Mouse (Mus musculus): Measurements from ENCODE around the gene Gprasp2. TPM values are rescaled to one million over a fixed set of nuclear protein-coding genes. Genes with fewer than 3 reads are reported as not detected.

Gprasp2 gene
- total RNA-seq, 4 experiments from 2014 or later = 1.2 to 5.5 (median 2.4) TPM

Other genes starting within 250 kb of the Gprasp2 start
- gene Nxf7, start 240.3 kb upstream of the Gprasp2 start, total RNA-seq (2022) = under 1 TPM in 1 of 4 experiments, not detected in 3; 0.31 TPM
- gene Prame, start 211.3 kb upstream of the Gprasp2 start, total RNA-seq (2022) = not detected
- gene Tcp11x2, start 145.2 kb upstream of the Gprasp2 start, total RNA-seq (2022) = under 1 TPM in 1 of 4 experiments, not detected in 3; 0.14 TPM
- gene Tmsb15a, start 113.8 kb upstream of the Gprasp2 start, total RNA-seq (2022) = not detected
- gene Armcx5, start 96.3 kb upstream of the Gprasp2 start, total RNA-seq (2022) = 1 to 10 TPM; 4.5 to 7.8 (median 5.7) TPM
- 10 to 100 TPM; 17.9 to 25.6 (median 21.4) TPM for gene Gprasp1, start 96.3 kb upstream of the Gprasp2 start, total RNA-seq (2022)
- gene Bhlhb9, start 41.4 kb upstream of the Gprasp2 start, total RNA-seq (2022) = 10 to 100 TPM in 2 of 4 experiments, 1 to 10 TPM in 2; 7.5 to 16.9 (median 13.2) TPM
- 1 to 10 TPM in 2 of 4 experiments, under 1 TPM in 2; 0.43 to 1.2 (median 0.91) TPM for gene Arxes2, start 154.8 kb downstream of the Gprasp2 start, total RNA-seq (2022)
- gene Arxes1, start 194.3 kb downstream of the Gprasp2 start, total RNA-seq (2022) = under 1 TPM in 3 of 4 experiments, not detected in 1; 0.20 to 0.50 (median 0.22) TPM
- gene Bex2, start 229.2 kb downstream of the Gprasp2 start, total RNA-seq (2022) = not detected
- gene Nxf3, start 246.2 kb downstream of the Gprasp2 start, total RNA-seq (2022) = under 1 TPM in 1 of 4 experiments, not detected in 3; 0.08 TPM

Measured in heart, adult 8-10 months (tissue).